ENCODE assay signal across 17 mouse cellular contexts in genomic region chr5:39803457-39803856, GRCm38 (mm10). TPM values are rescaled to one million over a fixed set of nuclear protein-coding genes. Genes with fewer than 3 reads are reported as not detected.
DNase-seq lines count a peak whose midpoint lies in the region; ATAC-seq lines count a peak whose summit lies in the region.
"Had no signal": no experiment of that assay in that cellular context is flagged by ENCODE, and none has a peak within 500 bp of the region (broad histone marks: within the 10 kb centered on the region; RNA-seq: fewer than 3 reads in every experiment).

No protein-coding gene starts in this region.

- H3K36me3 ChIP-seq in forebrain, embryonic 13.5 days (ENCODE audit: poor library complexity, severe bottlenecking), result no peaks in the 10 kb centered on the region
- no peaks in the 10 kb centered on the region for H3K36me3 ChIP-seq in forebrain, embryonic 11.5 days (ENCODE audit: control insufficient read depth, insufficient read depth, low read length)

- H3K4me2 ChIP-seq in forebrain, embryonic 13.5 days, result no peak overlapping the region
- no peak overlapping the region for H3K4me2 ChIP-seq in forebrain, embryonic 11.5 days (ENCODE audit: low read depth, low read length, severe bottlenecking)
- H3K4me2 ChIP-seq: hindbrain, embryonic 14.5 days had no signal

- peaks cover 12% of the 10 kb centered on the region for H3K4me1 ChIP-seq in forebrain, embryonic 13.5 days
- no peaks in the 10 kb centered on the region for H3K4me1 ChIP-seq in forebrain, embryonic 11.5 days (replicated peaks; ENCODE audit: control insufficient read depth, insufficient read depth, low read length)

- H3K27me3 ChIP-seq in forebrain, embryonic 13.5 days, result no peaks in the 10 kb centered on the region
- no peaks in the 10 kb centered on the region for H3K27me3 ChIP-seq in forebrain, embryonic 11.5 days (ENCODE audit: control insufficient read depth, insufficient read depth, low read length)

- no peak for DNase-seq in forebrain, embryonic 11.5 days (ENCODE audit: low spot score)
- DNase-seq in Muller cell, postnatal 12 days (ENCODE audit: inconsistent ontology term), result peak; percentile 34
- peak; percentile 10 to 18 for DNase-seq in frontal cortex, postnatal 14 days (ENCODE audit: low spot score in 2 of 2)
- peak; percentile 15 to 47 for DNase-seq in left cerebral cortex, postnatal 10 days (ENCODE audit: extremely low spot score in 1 of 2, low spot score in 2 of 2)
- DNase-seq in heart, adult 9 months (ENCODE audit: low spot score in 2 of 2), result no peak
- no peak for DNase-seq in urinary bladder, postnatal 25 days (ENCODE audit: low spot score)
- DNase-seq in urinary bladder, adult 2 months (ENCODE audit: low spot score), result no peak
- DNase-seq: adrenal gland, postnatal 25 days; cerebellum, adult 18-20 months; gastrocnemius, postnatal 25 days; thymus, adult 2 months had no signal

- no peak overlapping the region for H3K9ac ChIP-seq in forebrain, embryonic 13.5 days
- H3K9ac ChIP-seq in forebrain, embryonic 11.5 days (ENCODE audit: low read length), result no peak overlapping the region
- H3K9ac ChIP-seq: hindbrain, embryonic 14.5 days; liver, postnatal 0 days had no signal

- ATAC-seq in forebrain, embryonic 13.5 days, result peak; percentile 93
- no peak for ATAC-seq in forebrain, embryonic 11.5 days (replicated peaks; ENCODE audit: low FRiP score)
- ATAC-seq: liver, postnatal 0 days had no signal

- no peak overlapping the region for H3K4me3 ChIP-seq in forebrain, embryonic 13.5 days
- no peak overlapping the region for H3K4me3 ChIP-seq in forebrain, embryonic 11.5 days (ENCODE audit: low read depth, low read length)
- H3K4me3 ChIP-seq: erythroblast, embryonic 14.5 days had no signal

- WGBS in forebrain, embryonic 13.5 days, result 25% methylated on average over 3 of the region's 3 CpGs
- WGBS in forebrain, embryonic 11.5 days, result 69% methylated on average over 3 of the region's 3 CpGs

- 0 out of 2 replicates have a peak overlapping the region, but pooled peaks have one; percentile 25 for H3K27ac ChIP-seq in forebrain, embryonic 13.5 days
- no peak overlapping the region for H3K27ac ChIP-seq in forebrain, embryonic 11.5 days (ENCODE audit: low read depth, low read length)
- H3K27ac ChIP-seq: hindbrain, embryonic 14.5 days; kidney, postnatal 0 days; macrophage had no signal

- intact Hi-C loops in left cerebral cortex, postnatal 10 days (cut with DNase I), result no loop called here

- no peaks in the 10 kb centered on the region for H3K9me3 ChIP-seq in forebrain, embryonic 13.5 days (replicated peaks)
- H3K9me3 ChIP-seq in forebrain, embryonic 11.5 days (ENCODE audit: control insufficient read depth, low read length), result no peaks in the 10 kb centered on the region

RNA-seq across cellular contexts. Expression of gene Hs3st1, which starts 48.2 kb away (rescaled TPM):
- 27.7 and 35.3 TPM in 2 replicates for polyA plus RNA-seq in forebrain, embryonic 13.5 days (2015; fragmentation: Nextera tagmentation; extraction: Ambion mirVana)
- 7.6 and 8.3 TPM in 2 replicates for polyA plus RNA-seq in forebrain, embryonic 11.5 days (2014; fragmentation: Nextera tagmentation; extraction: Ambion mirVana)
- total RNA-seq in left cerebral cortex, postnatal 10 days (2021), result 10 to 100 TPM; 57.9 to 64.8 TPM
- 22.8 and 26.0 TPM in 2 replicates for polyA plus RNA-seq in urinary bladder, adult 2 months (2012; rRNA removed)

Comparison
In these comparisons a context has a peak if more than half of its experiments do, and no peak if none do; other contexts are left out.
1. DNase-seq: peak in Muller cell, postnatal 12 days (single experiment), frontal cortex, postnatal 14 days (2 of 2) and left cerebral cortex, postnatal 10 days (2 of 2); none in forebrain, embryonic 11.5 days (single experiment), heart, adult 9 months (0 of 2), urinary bladder, postnatal 25 days (single experiment) and urinary bladder, adult 2 months (single experiment).